Mouse (Mus musculus) small intestine, adult 2 months (tissue): ENCODE results near the gene Pacrg. TPM values are rescaled to one million over a fixed set of nuclear protein-coding genes. Genes with fewer than 3 reads are reported as not detected.

Source experiments
- H3K27ac ChIP-seq: fragments of 200-500 bp; 2 replicates; pipeline ENCODE4 v1.5.1; 2012; ENCODE audit warnings: low read depth, low read length, control low read depth, inconsistent platforms; ENCODE audit not compliant: insufficient read depth
- H3K27me3 ChIP-seq: fragments of 200-500 bp; 2 replicates; pipeline ENCODE4 v1.6.1; 2012; ENCODE audit warnings: mild to moderate bottlenecking, moderate library complexity, low read length, inconsistent platforms; ENCODE audit not compliant: control insufficient read depth, insufficient read depth
- H3K36me3 ChIP-seq: fragments of 200-500 bp; 2 replicates; pipeline ENCODE4 v1.6.1; 2012; ENCODE audit warnings: mild to moderate bottlenecking, low read length, control low read depth, inconsistent platforms; ENCODE audit not compliant: control insufficient read depth, insufficient read depth
- H3K4me1 ChIP-seq: fragments of 200-500 bp; 2 replicates; pipeline ENCODE4 v1.6.1; 2012; ENCODE audit warnings: low read length, inconsistent platforms, mixed read lengths; ENCODE audit not compliant: control insufficient read depth, insufficient read depth, insufficient read length
- H3K4me3 ChIP-seq: fragments of 200-500 bp; 2 replicates; pipeline ENCODE4 v1.5.1; 2012; ENCODE audit warnings: low read depth, mild to moderate bottlenecking, control low read depth, inconsistent platforms, low read length, moderate library complexity
- CTCF ChIP-seq: fragments of 200-500 bp; IDR thresholded peaks from 2 replicates; pipeline ENCODE4 v1.5.1; 2012; ENCODE audit warnings: low read depth, mild to moderate bottlenecking, control low read depth, inconsistent platforms, low read length, moderate library complexity, mixed read lengths; ENCODE audit not compliant: insufficient replicate concordance, insufficient read length; ENCODE audit errors: extremely low read depth
- POLR2A ChIP-seq: fragments of 200-500 bp; IDR thresholded peaks from 2 replicates; pipeline ENCODE4 v1.6.1; 2012; ENCODE audit warnings: low read depth, mild to moderate bottlenecking, control low read depth, inconsistent platforms, low read length, moderate library complexity
- WGBS: fragments of 180-500 bp; shearing (Covaris S2); methylation state at CpG from one replicate; pipeline ENCODE4 v1.1.7; 2018; 5-methylcytosine and 5-hydroxymethylcytosine counted together
- polyA plus RNA-seq: library from polyadenylated mRNA; depleted of rRNA; stranded (reverse); fragments of >200 nt; gene quantifications from 2 replicates; pipeline ENCODE4 v1.2.3, GENCODE M21; 2012

The Pacrg gene
- polyA plus RNA-seq, 1 experiment, result not detected

- Histone ChIP-seq H3K27me3 (no peaks in the 10 kb centered on the region), H3K27ac (no peak overlapping the region), H3K4me3 (no peak overlapping the region), H3K36me3 (no peaks in the 10 kb centered on the region), H3K4me1 (no peaks in the 10 kb centered on the region)
- no peak for TF ChIP-seq POLR2A
- WGBS, result 44% methylated on average over 1 of the region's 1 CpGs
Observed at GRCm38 (mm10) chr17:10639816-10640215, 200.3 kb downstream of the Pacrg start.

- Histone ChIP-seq H3K36me3 (no peaks in the 10 kb centered on the region), H3K4me3 (no peak overlapping the region), H3K27me3 (no peaks in the 10 kb centered on the region), H3K27ac (no peak overlapping the region), H3K4me1 (no peaks in the 10 kb centered on the region)
- WGBS, result 74% methylated on average over 8 of the region's 8 CpGs
- TF ChIP-seq CTCF, result no peak
- TF ChIP-seq POLR2A, result no peak
Observed at GRCm38 (mm10) chr17:10635955-10636470, 204.1 kb downstream of the Pacrg start.

- Histone ChIP-seq H3K27ac (no peak overlapping the region), H3K27me3 (no peaks in the 10 kb centered on the region), H3K4me1 (no peaks in the 10 kb centered on the region), H3K4me3 (no peak overlapping the region), H3K36me3 (no peaks in the 10 kb centered on the region)
- TF ChIP-seq CTCF (no peak), POLR2A (no peak)
- WGBS, result 90% methylated on average over 11 of the region's 11 CpGs
Observed at GRCm38 (mm10) chr17:10635470-10635869, 204.6 kb downstream of the Pacrg start.

GRCm38 (mm10) chr17:10635046-10635445, 205.1 kb downstream of the Pacrg start:
- no peak overlapping the region for H3K4me3 ChIP-seq
- no peak for TF ChIP-seq CTCF
- 93% methylated on average over 6 of the region's 6 CpGs for WGBS

GRCm38 (mm10) chr17:10633769-10634168, 206.3 kb downstream of the Pacrg start:
- H3K4me3 ChIP-seq, result no peak overlapping the region
- no peaks in the 10 kb centered on the region for H3K36me3 ChIP-seq
- no peaks in the 10 kb centered on the region for H3K4me1 ChIP-seq
- WGBS, result 84% methylated on average over 7 of the region's 7 CpGs
- H3K27ac ChIP-seq, result no peak overlapping the region
- no peak for TF ChIP-seq CTCF
- no peak for TF ChIP-seq POLR2A
- H3K27me3 ChIP-seq, result no peaks in the 10 kb centered on the region

More at GRCm38 (mm10) chr17:10635046-10635445, 205.1 kb downstream of the Pacrg start:
- Histone ChIP-seq H3K36me3 (no peaks in the 10 kb centered on the region), H3K27ac (no peak overlapping the region), H3K27me3 (no peaks in the 10 kb centered on the region), H3K4me1 (no peaks in the 10 kb centered on the region)

GRCm38 (mm10) chr17:10628240-10628639, 211.9 kb downstream of the Pacrg start:
- Histone ChIP-seq H3K27ac (no peak overlapping the region), H3K4me1 (no peaks in the 10 kb centered on the region), H3K27me3 (no peaks in the 10 kb centered on the region), H3K36me3 (no peaks in the 10 kb centered on the region), H3K4me3 (no peak overlapping the region)
- WGBS, result 60% methylated on average over 4 of the region's 4 CpGs
- no peak for TF ChIP-seq POLR2A
- no peak for TF ChIP-seq CTCF

GRCm38 (mm10) chr17:10627476-10627875, 212.6 kb downstream of the Pacrg start:
- TF ChIP-seq CTCF, result no peak
- TF ChIP-seq POLR2A, result no peak
- no peaks in the 10 kb centered on the region for H3K27me3 ChIP-seq
- H3K36me3 ChIP-seq, result no peaks in the 10 kb centered on the region
- 76% methylated on average over 2 of the region's 2 CpGs for WGBS
- no peak overlapping the region for H3K27ac ChIP-seq
- H3K4me1 ChIP-seq, result no peaks in the 10 kb centered on the region
- no peak overlapping the region for H3K4me3 ChIP-seq
